Mouse (Mus musculus): ENCODE measurements around the gene Tex29. TPM values are rescaled to one million over a fixed set of nuclear protein-coding genes. Genes with fewer than 3 reads are reported as not detected.

Gene Tex29
- polyA plus RNA-seq (2015; fragmentation: Nextera tagmentation; extraction: Ambion mirVana), result not detected in 2 replicates

DNA sequence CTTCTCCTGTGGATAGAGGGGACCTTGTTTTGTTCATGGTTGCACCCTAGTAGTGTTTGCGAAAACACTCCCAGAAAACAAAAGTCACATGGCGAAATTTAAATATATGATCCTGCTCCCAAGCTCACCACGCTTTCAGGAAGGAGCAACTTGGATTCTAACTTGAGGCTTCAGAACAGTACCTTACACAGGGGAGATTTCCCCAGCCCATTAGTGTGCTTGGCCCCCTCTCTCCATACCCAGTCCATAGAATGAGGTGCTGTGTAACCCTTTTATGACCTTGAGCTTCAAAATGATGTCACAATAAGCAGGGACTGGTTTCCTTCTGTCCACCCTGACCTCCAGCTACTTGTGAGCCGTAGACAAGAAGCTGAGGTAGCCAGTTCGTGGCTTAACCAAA lies at the start of gene Tex29:
Tex29 (plus strand) TSS at position 301 of the 400 bp plus-strand sequence.
- no peak within 1 kb of the TSS for H3K9ac ChIP-seq (ENCODE audit: low read length)
- no peaks in the 10 kb centered on the region for H3K36me3 ChIP-seq (ENCODE audit: control insufficient read depth, insufficient read depth, low read length)
- H3K4me1 ChIP-seq (replicated peaks; ENCODE audit: control insufficient read depth, insufficient read depth, low read length), result peaks cover 11% of the 10 kb centered on the region
- H3K4me3 ChIP-seq (ENCODE audit: low read length), result no peak within 1 kb of the TSS
- no peak for ATAC-seq (ENCODE audit: low read depth)
- H3K4me2 ChIP-seq (ENCODE audit: low read depth, low read length), result 0 out of 2 replicates have a peak within 1 kb of the TSS, but pooled peaks have one; percentile 13
- WGBS, result 85% methylated on average over 5 of the region's 5 CpGs
- H3K9me3 ChIP-seq (ENCODE audit: control insufficient read depth, low read length), result no peaks in the 10 kb centered on the region
- H3K27me3 ChIP-seq (ENCODE audit: control insufficient read depth, insufficient read depth, low read depth, low read length), result no peaks in the 10 kb centered on the region
- H3K27ac ChIP-seq (ENCODE audit: low read length), result peak within 1 kb of the TSS; percentile 23

GRCm38 (mm10) chr8:11794956-11795355 lies 45.3 kb upstream of the Tex29 start:
- no peak overlapping the region for H3K4me3 ChIP-seq (ENCODE audit: low read length)
- ATAC-seq (ENCODE audit: low read depth), result no peak
- no peaks in the 10 kb centered on the region for H3K27me3 ChIP-seq (ENCODE audit: control insufficient read depth, insufficient read depth, low read depth, low read length)

DNA sequence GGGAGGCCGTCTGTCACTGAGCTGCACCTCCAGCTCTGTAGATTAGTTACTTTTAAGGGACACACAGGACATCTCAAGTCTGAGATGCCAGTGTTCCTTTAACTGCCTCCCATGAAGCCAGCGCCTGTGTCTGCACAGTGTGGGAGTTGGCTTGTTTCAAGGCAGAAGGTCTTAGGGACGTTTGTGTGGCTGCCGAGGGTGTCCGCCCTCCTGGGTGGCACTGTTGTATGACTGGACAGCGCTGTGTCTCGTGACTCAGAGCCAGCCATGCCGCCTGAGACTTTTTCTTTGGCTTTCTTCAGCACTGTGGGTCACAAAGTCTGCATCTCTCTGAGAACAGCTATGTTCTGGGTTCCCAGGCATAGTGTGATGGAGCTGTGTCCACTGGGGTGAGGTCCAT lies 43.1 kb upstream of the Tex29 start:
- Histone ChIP-seq H3K4me1 (replicated peaks; ENCODE audit: control insufficient read depth, insufficient read depth, low read length) (peaks cover 2% of the 10 kb centered on the region; the same call in 1 of the 2 replicates), H3K4me2 (ENCODE audit: low read depth, low read length) (no peak overlapping the region), H3K9me3 (ENCODE audit: control insufficient read depth, low read length) (no peaks in the 10 kb centered on the region), H3K4me3 (ENCODE audit: low read length) (no peak overlapping the region), H3K9ac (ENCODE audit: low read length) (no peak overlapping the region), H3K36me3 (ENCODE audit: control insufficient read depth, insufficient read depth, low read length) (peaks cover 23% of the 10 kb centered on the region), H3K27ac (ENCODE audit: low read length) (no peak overlapping the region), H3K27me3 (ENCODE audit: control insufficient read depth, insufficient read depth, low read depth, low read length) (no peaks in the 10 kb centered on the region)
- 85% methylated on average over 8 of the region's 8 CpGs for WGBS
- ATAC-seq (ENCODE audit: low read depth), result no peak

More at GRCm38 (mm10) chr8:11794956-11795355, 45.3 kb upstream of the Tex29 start:
- H3K4me1 ChIP-seq (replicated peaks; ENCODE audit: control insufficient read depth, insufficient read depth, low read length), result 0 out of 2 replicates have a peak, but pooled peaks cover under 1% of the 10 kb centered on the region
- peaks cover 20% of the 10 kb centered on the region for H3K36me3 ChIP-seq (ENCODE audit: control insufficient read depth, insufficient read depth, low read length)
- no peak overlapping the region for H3K4me2 ChIP-seq (ENCODE audit: low read depth, low read length)
- H3K9ac ChIP-seq (ENCODE audit: low read length), result no peak overlapping the region
- no peaks in the 10 kb centered on the region for H3K9me3 ChIP-seq (ENCODE audit: control insufficient read depth, low read length)
- H3K27ac ChIP-seq (ENCODE audit: low read length), result no peak overlapping the region

GRCm38 (mm10) chr8:11797729-11798479 lies 42.4 kb upstream of the Tex29 start:
- H3K36me3 ChIP-seq (ENCODE audit: control insufficient read depth, insufficient read depth, low read length), result peaks cover 19% of the 10 kb centered on the region
- ATAC-seq (ENCODE audit: low read depth), result no peak
- no peaks in the 10 kb centered on the region for H3K9me3 ChIP-seq (ENCODE audit: control insufficient read depth, low read length)
- H3K27me3 ChIP-seq (ENCODE audit: control insufficient read depth, insufficient read depth, low read depth, low read length), result no peaks in the 10 kb centered on the region
- 82% methylated on average over 14 of the region's 14 CpGs for WGBS
- H3K4me2 ChIP-seq (ENCODE audit: low read depth, low read length), result no peak overlapping the region
- no peak overlapping the region for H3K27ac ChIP-seq (ENCODE audit: low read length)
- peaks cover 2% of the 10 kb centered on the region; the same call in 1 of the 2 replicates for H3K4me1 ChIP-seq (replicated peaks; ENCODE audit: control insufficient read depth, insufficient read depth, low read length)
- H3K9ac ChIP-seq (ENCODE audit: low read length), result no peak overlapping the region
- H3K4me3 ChIP-seq (ENCODE audit: low read length), result no peak overlapping the region

DNA sequence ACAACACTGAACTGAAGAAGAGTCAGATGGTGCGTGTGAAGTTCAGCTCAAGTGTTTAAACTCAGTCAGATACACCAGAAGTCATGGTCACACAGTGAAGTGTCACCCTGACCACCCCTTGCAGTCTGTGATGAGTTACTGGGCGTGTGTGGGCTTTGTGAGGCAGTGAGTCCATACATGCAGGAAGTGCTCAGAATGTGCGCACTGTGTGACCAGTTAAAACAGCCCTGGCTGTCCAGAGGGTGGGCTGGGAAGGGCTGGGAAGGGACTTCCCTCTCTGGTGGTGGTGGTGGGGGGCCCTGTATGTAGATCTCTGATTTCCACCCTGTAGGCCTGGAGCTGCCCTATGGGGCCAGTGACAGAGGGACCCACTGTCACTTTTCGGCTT lies 41.8 kb upstream of the Tex29 start:
- Histone ChIP-seq H3K4me2 (ENCODE audit: low read depth, low read length) (no peak overlapping the region), H3K9me3 (ENCODE audit: control insufficient read depth, low read length) (no peaks in the 10 kb centered on the region), H3K27me3 (ENCODE audit: control insufficient read depth, insufficient read depth, low read depth, low read length) (no peaks in the 10 kb centered on the region), H3K9ac (ENCODE audit: low read length) (no peak overlapping the region), H3K27ac (ENCODE audit: low read length) (no peak overlapping the region), H3K4me3 (ENCODE audit: low read length) (no peak overlapping the region), H3K4me1 (replicated peaks; ENCODE audit: control insufficient read depth, insufficient read depth, low read length) (peaks cover 2% of the 10 kb centered on the region; the same call in 1 of the 2 replicates), H3K36me3 (ENCODE audit: control insufficient read depth, insufficient read depth, low read length) (peaks cover 16% of the 10 kb centered on the region)
- 88% methylated on average over 4 of the region's 4 CpGs for WGBS
- ATAC-seq (ENCODE audit: low read depth), result no peak

GRCm38 (mm10) chr8:11799098-11799497 lies 41.2 kb upstream of the Tex29 start:
- WGBS, result 91% methylated on average over 3 of the region's 3 CpGs
- Histone ChIP-seq H3K4me1 (replicated peaks; ENCODE audit: control insufficient read depth, insufficient read depth, low read length) (peaks cover 2% of the 10 kb centered on the region; the same call in 1 of the 2 replicates), H3K9ac (ENCODE audit: low read length) (no peak overlapping the region), H3K9me3 (ENCODE audit: control insufficient read depth, low read length) (no peaks in the 10 kb centered on the region), H3K36me3 (ENCODE audit: control insufficient read depth, insufficient read depth, low read length) (peaks cover 18% of the 10 kb centered on the region), H3K27me3 (ENCODE audit: control insufficient read depth, insufficient read depth, low read depth, low read length) (no peaks in the 10 kb centered on the region), H3K27ac (ENCODE audit: low read length) (no peak overlapping the region), H3K4me2 (ENCODE audit: low read depth, low read length) (no peak overlapping the region), H3K4me3 (ENCODE audit: low read length) (no peak overlapping the region)
- no peak for ATAC-seq (ENCODE audit: low read depth)

DNA sequence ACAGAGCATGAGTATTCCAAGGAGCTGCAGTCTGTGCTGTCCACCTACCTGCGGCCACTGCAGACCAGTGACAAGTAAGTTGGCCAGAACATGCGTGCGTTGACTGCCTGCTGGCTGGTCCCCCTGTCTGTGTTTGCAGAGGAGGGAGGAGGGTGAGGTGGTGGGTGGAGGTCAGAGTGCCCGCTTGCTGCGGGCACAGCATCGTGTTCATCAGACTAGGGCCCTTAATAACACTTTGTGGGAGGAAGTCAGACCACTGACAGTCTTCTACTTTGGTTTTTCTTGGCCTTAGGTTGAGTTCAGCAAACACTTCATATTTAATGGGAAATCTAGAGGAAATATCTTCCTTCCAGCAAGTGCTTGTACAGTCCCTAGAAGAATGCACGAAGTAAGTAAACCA lies 39.8 kb upstream of the Tex29 start:
- Histone ChIP-seq H3K9me3 (ENCODE audit: control insufficient read depth, low read length) (no peaks in the 10 kb centered on the region), H3K27me3 (ENCODE audit: control insufficient read depth, insufficient read depth, low read depth, low read length) (no peaks in the 10 kb centered on the region), H3K4me3 (ENCODE audit: low read length) (no peak overlapping the region), H3K4me2 (ENCODE audit: low read depth, low read length) (no peak overlapping the region), H3K27ac (ENCODE audit: low read length) (peak overlapping the region; percentile 53; the same call in 1 of the 2 replicates), H3K36me3 (ENCODE audit: control insufficient read depth, insufficient read depth, low read length) (peaks cover 25% of the 10 kb centered on the region), H3K4me1 (replicated peaks; ENCODE audit: control insufficient read depth, insufficient read depth, low read length) (peaks cover 2% of the 10 kb centered on the region; the same call in 1 of the 2 replicates), H3K9ac (ENCODE audit: low read length) (no peak overlapping the region)
- ATAC-seq (ENCODE audit: low read depth), result peak; percentile 65
- 58% methylated on average over 7 of the region's 7 CpGs for WGBS

- Histone ChIP-seq H3K27ac (ENCODE audit: low read length) (no peak overlapping the region), H3K4me3 (ENCODE audit: low read length) (no peak overlapping the region), H3K36me3 (ENCODE audit: control insufficient read depth, insufficient read depth, low read length) (peaks cover 24% of the 10 kb centered on the region), H3K9me3 (ENCODE audit: control insufficient read depth, low read length) (no peaks in the 10 kb centered on the region), H3K27me3 (ENCODE audit: control insufficient read depth, insufficient read depth, low read depth, low read length) (no peaks in the 10 kb centered on the region), H3K4me1 (replicated peaks; ENCODE audit: control insufficient read depth, insufficient read depth, low read length) (peaks cover 2% of the 10 kb centered on the region; the same call in 1 of the 2 replicates), H3K9ac (ENCODE audit: low read length) (no peak overlapping the region), H3K4me2 (ENCODE audit: low read depth, low read length) (no peak overlapping the region)
- 46% methylated on average over 8 of the region's 8 CpGs for WGBS
- ATAC-seq (ENCODE audit: low read depth), result no peak
Measured at GRCm38 (mm10) chr8:11801571-11801970, 38.7 kb upstream of the Tex29 start.

GRCm38 (mm10) chr8:11804914-11805313 lies 35.4 kb upstream of the Tex29 start:
- 92% methylated on average over 4 of the region's 4 CpGs for WGBS
- Histone ChIP-seq H3K9me3 (ENCODE audit: control insufficient read depth, low read length) (no peaks in the 10 kb centered on the region), H3K4me2 (ENCODE audit: low read depth, low read length) (no peak overlapping the region), H3K27ac (ENCODE audit: low read length) (no peak overlapping the region), H3K27me3 (ENCODE audit: control insufficient read depth, insufficient read depth, low read depth, low read length) (no peaks in the 10 kb centered on the region), H3K9ac (ENCODE audit: low read length) (no peak overlapping the region), H3K36me3 (ENCODE audit: control insufficient read depth, insufficient read depth, low read length) (peaks cover 40% of the 10 kb centered on the region), H3K4me1 (replicated peaks; ENCODE audit: control insufficient read depth, insufficient read depth, low read length) (peaks cover 2% of the 10 kb centered on the region; the same call in 1 of the 2 replicates), H3K4me3 (ENCODE audit: low read length) (no peak overlapping the region)
- no peak for ATAC-seq (ENCODE audit: low read depth)

All from lung, embryonic 16.5 days (tissue).